28 mouse cellular contexts compared by ENCODE assay signal in the genomic region with DNA sequence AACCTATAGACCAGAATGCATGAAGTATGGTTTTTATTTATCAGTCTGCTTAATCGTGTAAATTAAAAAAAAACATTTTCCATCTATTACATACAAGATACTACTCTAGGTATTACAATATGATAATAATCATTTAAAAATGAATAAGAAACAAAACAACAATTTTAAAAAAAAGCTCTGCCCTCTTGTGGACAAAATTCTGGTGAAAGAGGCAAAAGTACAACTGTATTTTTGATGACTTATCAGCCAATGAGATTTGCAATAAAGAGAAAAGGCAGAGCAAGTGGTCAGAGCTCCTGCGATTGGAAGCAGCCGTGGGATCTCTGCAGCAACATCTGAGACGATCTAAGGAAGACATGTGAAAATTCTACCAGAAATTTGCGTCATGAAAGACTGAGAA.
DNase-seq lines count a peak whose midpoint lies in the region; ATAC-seq and TF ChIP-seq lines count a peak whose summit lies in the region.
"Had no signal": no experiment of that assay in that cellular context is flagged by ENCODE, and none has a peak within 500 bp of the region (broad histone marks: within the 10 kb centered on the region; RNA-seq: fewer than 3 reads in every experiment).

No protein-coding gene starts in this region.

- no peak for TF ChIP-seq EP300 in stomach, postnatal 0 days (optimal IDR thresholded peaks at IDR 0.05)

- no peaks in the 10 kb centered on the region for H3K36me3 ChIP-seq in kidney, postnatal 0 days (ENCODE audit: insufficient read depth, low read length)
- H3K36me3 ChIP-seq in kidney, embryonic 16.5 days (ENCODE audit: insufficient read depth, low read length), result no peaks in the 10 kb centered on the region
- H3K36me3 ChIP-seq in midbrain, postnatal 0 days (ENCODE audit: insufficient read depth, low read length), result no peaks in the 10 kb centered on the region
- H3K36me3 ChIP-seq in midbrain, embryonic 11.5 days (ENCODE audit: control insufficient read depth, insufficient read depth, low read length), result no peaks in the 10 kb centered on the region
- no peaks in the 10 kb centered on the region for H3K36me3 ChIP-seq in stomach, postnatal 0 days (ENCODE audit: control insufficient read depth, insufficient read depth, low read length)
- no peaks in the 10 kb centered on the region for H3K36me3 ChIP-seq in heart, embryonic 12.5 days
- H3K36me3 ChIP-seq: embryonic facial prominence, embryonic 10.5 days; embryonic facial prominence, embryonic 13.5 days; heart, embryonic 15.5 days; hindbrain, embryonic 10.5 days; hindbrain, embryonic 13.5 days had no signal

- DNase-seq in kidney, postnatal 0 days (ENCODE audit: low spot score), result no peak
- DNase-seq in midbrain, postnatal 0 days (ENCODE audit: low spot score), result no peak
- no peak for DNase-seq in midbrain, embryonic 11.5 days (ENCODE audit: low spot score, missing footprints)
- DNase-seq in Patski (ENCODE audit: low read depth, low spot score), result no peak
- DNase-seq in stomach, postnatal 0 days (ENCODE audit: low spot score), result no peak
- DNase-seq: adrenal gland, adult 8-10 months; adrenal gland, postnatal 25 days; cerebellum, adult 11-12 months; cerebellum, adult 8-10 months; cerebellum, postnatal 10 days; cerebellum, postnatal 36 days; embryo, embryonic 11 days; gastrocnemius, adult 2 months; gastrocnemius, postnatal 14 days; heart, adult 11 months; heart, postnatal 10 days; heart, postnatal 36 days had no signal

- WGBS in kidney, postnatal 0 days, result 72% methylated on average over 5 of the region's 5 CpGs
- WGBS in kidney, embryonic 16.5 days, result 76% methylated on average over 5 of the region's 5 CpGs
- 77% methylated on average over 5 of the region's 5 CpGs for WGBS in midbrain, postnatal 0 days
- WGBS in midbrain, embryonic 11.5 days, result 76% methylated on average over 5 of the region's 5 CpGs
- 77% methylated on average over 5 of the region's 5 CpGs for WGBS in stomach, postnatal 0 days
- WGBS in heart, embryonic 12.5 days, result 78% methylated on average over 5 of the region's 5 CpGs

- no peak overlapping the region for H3K9ac ChIP-seq in kidney, postnatal 0 days (ENCODE audit: low read depth, low read length)
- no peak overlapping the region for H3K9ac ChIP-seq in kidney, embryonic 16.5 days (replicated peaks; ENCODE audit: low read length)
- H3K9ac ChIP-seq in midbrain, postnatal 0 days (replicated peaks; ENCODE audit: low read length, poor library complexity, severe bottlenecking), result no peak overlapping the region
- H3K9ac ChIP-seq in midbrain, embryonic 11.5 days (ENCODE audit: low read length), result no peak overlapping the region
- no peak overlapping the region for H3K9ac ChIP-seq in stomach, postnatal 0 days (ENCODE audit: low read length)
- no peak overlapping the region for H3K9ac ChIP-seq in heart, embryonic 12.5 days
- H3K9ac ChIP-seq: embryonic facial prominence, embryonic 13.5 days; forebrain, embryonic 13.5 days; heart, embryonic 15.5 days; hindbrain, embryonic 13.5 days had no signal

- POLR2A ChIA-PET in Patski (lab: Charles Lee), result no interaction called here

- no peaks in the 10 kb centered on the region for H3K27me3 ChIP-seq in kidney, postnatal 0 days (ENCODE audit: insufficient read depth, low read length)
- H3K27me3 ChIP-seq in kidney, embryonic 16.5 days (ENCODE audit: insufficient read depth, low read length), result no peaks in the 10 kb centered on the region
- H3K27me3 ChIP-seq in midbrain, postnatal 0 days (ENCODE audit: insufficient read depth, low read length), result no peaks in the 10 kb centered on the region
- H3K27me3 ChIP-seq in midbrain, embryonic 11.5 days (ENCODE audit: control insufficient read depth, insufficient read depth, low read length), result no peaks in the 10 kb centered on the region
- peaks cover 16% of the 10 kb centered on the region for H3K27me3 ChIP-seq in Patski
- H3K27me3 ChIP-seq in stomach, postnatal 0 days (ENCODE audit: control insufficient read depth, insufficient read depth, low read length), result no peaks in the 10 kb centered on the region
- no peaks in the 10 kb centered on the region for H3K27me3 ChIP-seq in heart, embryonic 12.5 days (replicated peaks)
- H3K27me3 ChIP-seq: embryonic facial prominence, embryonic 13.5 days; forebrain, embryonic 13.5 days; heart, embryonic 15.5 days; hindbrain, embryonic 13.5 days had no signal

- no peak overlapping the region for H3K4me2 ChIP-seq in kidney, postnatal 0 days (ENCODE audit: low read length)
- H3K4me2 ChIP-seq in kidney, embryonic 16.5 days (replicated peaks; ENCODE audit: low read depth, low read length), result no peak overlapping the region
- no peak overlapping the region for H3K4me2 ChIP-seq in midbrain, postnatal 0 days (ENCODE audit: low read depth, low read length, poor library complexity, severe bottlenecking)
- H3K4me2 ChIP-seq in midbrain, embryonic 11.5 days, result no peak overlapping the region
- H3K4me2 ChIP-seq in stomach, postnatal 0 days (replicated peaks; ENCODE audit: low read depth), result no peak overlapping the region
- no peak overlapping the region for H3K4me2 ChIP-seq in heart, embryonic 12.5 days
- H3K4me2 ChIP-seq: embryonic facial prominence, embryonic 13.5 days; forebrain, embryonic 13.5 days; heart, embryonic 11.5 days; heart, embryonic 15.5 days; hindbrain, embryonic 13.5 days had no signal

- in situ Hi-C loops in Patski (cut with MboI; ENCODE audit: low pct_unique_long_range_greater_than_20kb), result loop anchor here (25.0 kb wide), 1 partner anchor 860 kb away; no protein-coding TSS in a partner anchor

- CTCF ChIA-PET in Patski (lab: Charles Lee), result no interaction called here

- no peaks in the 10 kb centered on the region for H3K9me3 ChIP-seq in kidney, postnatal 0 days (replicated peaks; ENCODE audit: low read length)
- H3K9me3 ChIP-seq in kidney, embryonic 16.5 days (ENCODE audit: low read length), result no peaks in the 10 kb centered on the region
- H3K9me3 ChIP-seq in midbrain, postnatal 0 days (ENCODE audit: low read length), result no peaks in the 10 kb centered on the region
- no peaks in the 10 kb centered on the region for H3K9me3 ChIP-seq in midbrain, embryonic 11.5 days (ENCODE audit: control insufficient read depth, low read length)
- H3K9me3 ChIP-seq in stomach, postnatal 0 days (ENCODE audit: control insufficient read depth, low read length), result no peaks in the 10 kb centered on the region
- H3K9me3 ChIP-seq in heart, embryonic 12.5 days (replicated peaks), result no peaks in the 10 kb centered on the region
- H3K9me3 ChIP-seq: embryonic facial prominence, embryonic 10.5 days; embryonic facial prominence, embryonic 13.5 days; forebrain, embryonic 13.5 days; heart, embryonic 15.5 days; hindbrain, embryonic 10.5 days; hindbrain, embryonic 13.5 days had no signal

- no peak for ATAC-seq in kidney, postnatal 0 days (replicated peaks; ENCODE audit: low FRiP score, low read depth)
- no peak for ATAC-seq in kidney, embryonic 16.5 days (ENCODE audit: low FRiP score, low TSS enrichment)
- no peak for ATAC-seq in midbrain, postnatal 0 days (ENCODE audit: low FRiP score)
- ATAC-seq in midbrain, embryonic 11.5 days (ENCODE audit: low FRiP score), result no peak
- no peak for ATAC-seq in Patski
- ATAC-seq in stomach, postnatal 0 days (ENCODE audit: low FRiP score, low TSS enrichment), result no peak
- no peak for ATAC-seq in heart, embryonic 12.5 days (ENCODE audit: insufficient number of reproducible peaks, low FRiP score)
- ATAC-seq: forebrain, embryonic 13.5 days; forebrain, embryonic 16.5 days had no signal

- no peak overlapping the region for H3K27ac ChIP-seq in kidney, postnatal 0 days
- no peak overlapping the region for H3K27ac ChIP-seq in kidney, embryonic 16.5 days (ENCODE audit: low read length)
- H3K27ac ChIP-seq in midbrain, postnatal 0 days (ENCODE audit: low read depth, low read length), result no peak overlapping the region
- no peak overlapping the region for H3K27ac ChIP-seq in midbrain, embryonic 11.5 days (ENCODE audit: low read depth, low read length)
- no peak overlapping the region for H3K27ac ChIP-seq in stomach, postnatal 0 days (replicated peaks)
- no peak overlapping the region for H3K27ac ChIP-seq in heart, embryonic 12.5 days (ENCODE audit: poor library complexity, severe bottlenecking)
- H3K27ac ChIP-seq: embryonic facial prominence, embryonic 10.5 days; embryonic facial prominence, embryonic 13.5 days; forebrain, embryonic 13.5 days; gastrocnemius, adult 2 months; heart, embryonic 15.5 days; hindbrain, embryonic 10.5 days; hindbrain, embryonic 13.5 days had no signal

- peak; percentile 38; the same call in 1 of the 2 replicates for TF ChIP-seq CTCF in kidney, postnatal 0 days (IDR thresholded peaks at IDR 0.05; ENCODE audit: low read depth)
- peak; percentile 55 for TF ChIP-seq CTCF in midbrain, postnatal 0 days (IDR thresholded peaks at IDR 0.05)
- TF ChIP-seq CTCF in Patski (IDR thresholded peaks at IDR 0.05), result peak; percentile 14
- TF ChIP-seq CTCF in stomach, postnatal 0 days (IDR thresholded peaks at IDR 0.05; ENCODE audit: low read depth), result peak; percentile 12; the same call in 1 of the 2 replicates

- no peak overlapping the region for H3K4me3 ChIP-seq in kidney, postnatal 0 days (replicated peaks; ENCODE audit: low read depth, low read length)
- no peak overlapping the region for H3K4me3 ChIP-seq in kidney, embryonic 16.5 days (ENCODE audit: low read length)
- H3K4me3 ChIP-seq in midbrain, postnatal 0 days (ENCODE audit: low read depth, low read length), result no peak overlapping the region
- H3K4me3 ChIP-seq in midbrain, embryonic 11.5 days (ENCODE audit: low read depth, low read length), result no peak overlapping the region
- H3K4me3 ChIP-seq in stomach, postnatal 0 days (ENCODE audit: low read depth, low read length), result no peak overlapping the region
- H3K4me3 ChIP-seq in heart, embryonic 12.5 days, result no peak overlapping the region
- H3K4me3 ChIP-seq: embryonic facial prominence, embryonic 10.5 days; embryonic facial prominence, embryonic 13.5 days; erythroblast, embryonic 14.5 days; forebrain, embryonic 13.5 days; gastrocnemius, adult 2 months; heart, embryonic 15.5 days; hindbrain, embryonic 10.5 days; hindbrain, embryonic 13.5 days had no signal

- H3K4me1 ChIP-seq in kidney, postnatal 0 days (replicated peaks; ENCODE audit: insufficient read depth, low read length), result no peaks in the 10 kb centered on the region
- 0 out of 2 replicates have a peak, but pooled peaks cover 3% of the 10 kb centered on the region for H3K4me1 ChIP-seq in kidney, embryonic 16.5 days (ENCODE audit: insufficient read depth, low read length)
- no peaks in the 10 kb centered on the region for H3K4me1 ChIP-seq in midbrain, postnatal 0 days (ENCODE audit: insufficient read depth, low read length)
- no peaks in the 10 kb centered on the region for H3K4me1 ChIP-seq in midbrain, embryonic 11.5 days (ENCODE audit: control insufficient read depth, insufficient read depth, low read length)
- H3K4me1 ChIP-seq in stomach, postnatal 0 days (replicated peaks; ENCODE audit: control insufficient read depth, insufficient read depth), result no peaks in the 10 kb centered on the region
- no peaks in the 10 kb centered on the region for H3K4me1 ChIP-seq in heart, embryonic 12.5 days (replicated peaks)
- H3K4me1 ChIP-seq: embryonic facial prominence, embryonic 10.5 days; forebrain, embryonic 13.5 days; heart, embryonic 15.5 days; hindbrain, embryonic 13.5 days had no signal
